Comparison of ENCODE assay signal across 9 mouse cellular contexts in genomic region chr1:93731880-93732281, GRCm38 (mm10). TPM values are rescaled to one million over a fixed set of nuclear protein-coding genes. Genes with fewer than 3 reads are reported as not detected.
DNase-seq lines count a peak whose midpoint lies in the region; ATAC-seq and TF ChIP-seq lines count a peak whose summit lies in the region.
"Had no signal": no experiment of that assay in that cellular context is flagged by ENCODE, and none has a peak within 500 bp of the region (broad histone marks: within the 10 kb centered on the region; RNA-seq: fewer than 3 reads in every experiment).

No protein-coding gene starts in this region.

- H3K4me3 ChIP-seq in heart, embryonic 10.5 days: no peak overlapping the region
- H3K4me3 ChIP-seq in ES-Bruce4 (ENCODE audit: low read depth, low read length): no peak overlapping the region

- no peak for TF ChIP-seq EP300 in ES-Bruce4 (IDR thresholded peaks at IDR 0.05; ENCODE audit: insufficient read depth, low read depth, low read length)

- H3K9ac ChIP-seq in ES-Bruce4 (ENCODE audit: low read depth, poor library complexity, severe bottlenecking): no peak overlapping the region

- no peak for DNase-seq in heart, embryonic 10.5 days (ENCODE audit: low spot score)
- no peak for DNase-seq in heart, postnatal 36 days
- DNase-seq in embryo, embryonic 10.5 days (ENCODE audit: low spot score): peak; percentile 43
- no peak for DNase-seq in thymus, postnatal 10 days (ENCODE audit: low spot score in 2 of 2)
- DNase-seq in spleen, postnatal 10 days (ENCODE audit: low spot score in 2 of 2): no peak
- no peak for DNase-seq in gastrocnemius, postnatal 14 days
- DNase-seq: lung, postnatal 4 days had no signal

- intact Hi-C loops in heart, postnatal 36 days (cut with DNase I): loop anchor here (2.0 kb wide), 1 partner anchor 17 kb away; no protein-coding TSS in a partner anchor
- intact Hi-C loops in gastrocnemius, postnatal 14 days (cut with DNase I; ENCODE audit: low total_unique reads): no loop called here

- no peak for TF ChIP-seq CTCF in ES-Bruce4 (IDR thresholded peaks at IDR 0.05; ENCODE audit: low read depth, low read length)

- ATAC-seq in megakaryocyte progenitor cell, adult 5-6 weeks (replicated peaks; ENCODE audit: poor library complexity): 0 out of 2 replicates have a peak, but pooled peaks have one; percentile 29

- no peaks in the 10 kb centered on the region for H3K27me3 ChIP-seq in heart, embryonic 10.5 days (ENCODE audit: insufficient read depth, poor library complexity, severe bottlenecking)
- no peaks in the 10 kb centered on the region for H3K27me3 ChIP-seq in ES-Bruce4 (ENCODE audit: control insufficient read depth, insufficient read depth, low read length, poor library complexity, severe bottlenecking)

- H3K36me3 ChIP-seq in heart, embryonic 10.5 days: peaks cover 5% of the 10 kb centered on the region; the same call in 1 of the 2 replicates
- H3K36me3 ChIP-seq in ES-Bruce4 (ENCODE audit: control insufficient read depth, insufficient read depth, low read length, poor library complexity, severe bottlenecking): no peaks in the 10 kb centered on the region

- WGBS in heart, embryonic 10.5 days: 21% methylated on average over 3 of the region's 3 CpGs

- TF ChIP-seq POLR2A in ES-Bruce4 (IDR thresholded peaks at IDR 0.05; ENCODE audit: insufficient read depth, low read length): no peak

- H3K9me3 ChIP-seq in heart, embryonic 10.5 days: no peaks in the 10 kb centered on the region
- H3K9me3 ChIP-seq in ES-Bruce4 (replicated peaks; ENCODE audit: control insufficient read depth, insufficient read depth, low read length, poor library complexity, severe bottlenecking): no peaks in the 10 kb centered on the region

- H3K4me1 ChIP-seq in heart, embryonic 10.5 days: peaks cover 22% of the 10 kb centered on the region
- peaks cover 3% of the 10 kb centered on the region for H3K4me1 ChIP-seq in ES-Bruce4 (ENCODE audit: control insufficient read depth, insufficient read depth, low read length)

- H3K27ac ChIP-seq in heart, embryonic 10.5 days: peak overlapping the region; percentile 47
- H3K27ac ChIP-seq in ES-Bruce4 (ENCODE audit: insufficient read depth, low read length): 0 out of 2 replicates have a peak overlapping the region, but pooled peaks have one; percentile 25

RNA-seq across cellular contexts. Expression of gene Atg4b, which starts 19.4 kb away (rescaled TPM):
- polyA plus RNA-seq in heart, embryonic 10.5 days (2016; fragmentation: Nextera tagmentation; extraction: Ambion mirVana): 69.3 and 78.3 TPM in 2 replicates
- 10 to 100 TPM; 38.4 to 39.6 TPM for total RNA-seq in heart, postnatal 36 days (2021)
- 75.9 and 92.7 TPM in 2 replicates for polyA plus RNA-seq in ES-Bruce4 (2011; ENCODE audit: insufficient read depth, insufficient read length, low read depth, missing spikeins)
- total RNA-seq in megakaryocyte progenitor cell, adult 5-6 weeks (2015): 17.6 and 21.0 TPM in 2 replicates
- 50.7 and 58.5 TPM in 2 replicates for total RNA-seq in megakaryocyte progenitor cell, adult 5-6 weeks (2017)
- 10 to 100 TPM; 29.9 to 36.9 TPM for total RNA-seq in gastrocnemius, postnatal 14 days (2021)

RNA-seq across cellular contexts. Expression of gene Thap4, which starts 22.8 kb away (rescaled TPM):
- polyA plus RNA-seq in heart, embryonic 10.5 days (2016; fragmentation: Nextera tagmentation; extraction: Ambion mirVana): 42.9 and 56.5 TPM in 2 replicates
- total RNA-seq in heart, postnatal 36 days (2021): 10 to 100 TPM; 77.9 to 88.1 TPM
- polyA plus RNA-seq in ES-Bruce4 (2011; ENCODE audit: insufficient read depth, insufficient read length, low read depth, missing spikeins): 44.8 and 51.5 TPM in 2 replicates
- 40.9 and 47.0 TPM in 2 replicates for total RNA-seq in megakaryocyte progenitor cell, adult 5-6 weeks (2015)
- total RNA-seq in megakaryocyte progenitor cell, adult 5-6 weeks (2017): 21.0 and 26.2 TPM in 2 replicates
- total RNA-seq in gastrocnemius, postnatal 14 days (2021): 10 to 100 TPM; 40.5 to 41.0 TPM

RNA-seq across cellular contexts. Expression of gene Bok, which starts 46.4 kb away (rescaled TPM):
- polyA plus RNA-seq in heart, embryonic 10.5 days (2016; fragmentation: Nextera tagmentation; extraction: Ambion mirVana): 45.7 and 54.9 TPM in 2 replicates
- 1 to 10 TPM; 3.3 to 4.1 TPM for total RNA-seq in heart, postnatal 36 days (2021)
- 6.3 and 6.6 TPM in 2 replicates for polyA plus RNA-seq in ES-Bruce4 (2011; ENCODE audit: insufficient read depth, insufficient read length, low read depth, missing spikeins)
- total RNA-seq in megakaryocyte progenitor cell, adult 5-6 weeks (2015): 0.17 TPM in 1 of 2 replicates, not detected in the other
- total RNA-seq in megakaryocyte progenitor cell, adult 5-6 weeks (2017): 0.92 TPM in 1 of 2 replicates, not detected in the other
- total RNA-seq in gastrocnemius, postnatal 14 days (2021): 1 to 10 TPM; 2.9 to 3.1 TPM
